Mouse (Mus musculus): Measurements from ENCODE around the gene Ucma.

DNA sequence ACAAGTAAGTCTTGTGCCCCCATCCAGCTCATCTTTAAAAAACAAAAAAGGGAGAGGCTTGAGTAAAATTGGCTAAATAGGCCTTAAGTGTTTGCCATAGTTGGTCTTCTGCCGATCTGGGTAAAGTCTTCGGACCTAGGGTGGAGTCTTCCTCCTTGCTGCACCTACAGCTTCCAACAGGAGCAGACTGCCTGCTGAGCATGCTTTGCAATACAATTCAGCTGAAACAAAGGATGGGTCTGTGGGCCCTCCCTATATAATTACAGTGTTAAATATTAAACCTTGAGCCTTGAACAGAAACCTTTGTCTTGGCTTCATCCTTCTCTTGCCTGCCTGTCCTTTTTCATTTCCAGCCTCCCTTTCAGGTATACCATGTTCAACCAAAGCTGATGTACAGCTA lies 8.1 kb upstream of the Ucma start:
- no peak for TF ChIP-seq CTCF (conservative IDR thresholded peaks at IDR 0.05; ENCODE audit: insufficient read depth, insufficient read length, low read depth, low read length)
- no peak for TF ChIP-seq POLR2A (IDR thresholded peaks at IDR 0.05; ENCODE audit: low read depth, low read length)

All from kidney, adult 2 months (tissue).